Mouse (Mus musculus) forebrain, embryonic 15.5 days (tissue): Measurements from ENCODE around the gene Pip5kl1. TPM values are rescaled to one million over a fixed set of nuclear protein-coding genes. Genes with fewer than 3 reads are reported as not detected.
A peak's percentile ranks its signal among the peaks of the same experiment; 100 is the strongest.

Source experiments
- ATAC-seq: fragments of 200-750 bp; cut with Nextera tagmentation; replicated peaks from 2 replicates; pipeline ENCODE4 v1.8.0; 2017; ENCODE audit warnings: mild to moderate bottlenecking, moderate TSS enrichment, moderate library complexity
- H3K27ac ChIP-seq: fragments of 300-500 bp; sonication (generic); replicated peaks from 2 replicates; pipeline ENCODE4 v1.5.1; 2015; ENCODE audit warnings: mild to moderate bottlenecking, inconsistent platforms
- H3K27me3 ChIP-seq: fragments of 300-500 bp; sonication (generic); 2 replicates; pipeline ENCODE4 v1.6.1; 2015; ENCODE audit warnings: inconsistent platforms
- H3K36me3 ChIP-seq: fragments of 300-500 bp; sonication (generic); 2 replicates; pipeline ENCODE4 v1.6.1; 2015; ENCODE audit warnings: mild to moderate bottlenecking, inconsistent platforms
- H3K4me1 ChIP-seq: fragments of 300-500 bp; sonication (generic); 2 replicates; pipeline ENCODE4 v1.6.1; 2015; ENCODE audit warnings: inconsistent platforms
- H3K4me2 ChIP-seq: fragments of 300-500 bp; sonication (generic); replicated peaks from 2 replicates; pipeline ENCODE4 v1.6.1; 2015; ENCODE audit warnings: mild to moderate bottlenecking, inconsistent platforms
- H3K4me3 ChIP-seq: fragments of 300-500 bp; sonication (generic); 2 replicates; pipeline ENCODE4 v1.5.1; 2015; ENCODE audit warnings: mild to moderate bottlenecking, inconsistent platforms
- H3K9ac ChIP-seq: fragments of 300-500 bp; sonication (generic); replicated peaks from 2 replicates; pipeline ENCODE4 v1.6.1; 2015; ENCODE audit warnings: mild to moderate bottlenecking, inconsistent platforms
- H3K9me3 ChIP-seq: fragments of 300-500 bp; sonication (generic); 2 replicates; pipeline ENCODE4 v1.6.1; 2016; ENCODE audit warnings: inconsistent platforms
- WGBS: fragments of 180-500 bp; shearing (Covaris S2); methylation state at CpG from one replicate; pipeline ENCODE4 v1.1.7; 2015; ENCODE audit warnings: mixed read lengths; 5-methylcytosine and 5-hydroxymethylcytosine counted together
- polyA plus RNA-seq: library from polyadenylated mRNA; unstranded; fragments of >200 nt; fragmentation: Nextera tagmentation; extraction: Ambion mirVana; gene quantifications from 2 replicates; pipeline ENCODE4 v1.2.1, GENCODE M21; 2015

Pip5kl1 gene
- polyA plus RNA-seq, 1 experiment from 2014 or later, result 4.2 TPM

DNA sequence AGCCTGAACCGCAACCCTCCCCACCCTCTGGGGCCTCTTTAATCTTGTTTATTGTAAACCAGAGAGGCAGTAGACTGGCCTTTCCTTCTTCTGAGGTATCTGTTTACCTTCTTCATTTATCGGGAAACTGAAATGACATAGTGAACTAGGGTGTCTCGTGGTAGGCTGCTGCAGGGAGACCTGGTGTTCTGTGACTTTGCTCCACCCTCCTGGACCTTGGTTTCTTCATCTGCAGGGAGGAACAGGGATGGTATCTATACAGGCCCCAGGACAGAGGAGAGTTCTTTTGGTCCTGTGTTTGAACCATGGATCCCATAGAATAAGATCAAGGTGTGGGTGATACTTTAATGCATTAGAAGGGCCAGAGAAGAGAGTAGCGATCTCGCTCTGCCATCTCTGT is 23.4 kb upstream of the Pip5kl1 start:
- H3K4me1 ChIP-seq, result no peaks in the 10 kb centered on the region
- no peak overlapping the region for H3K9ac ChIP-seq
- no peaks in the 10 kb centered on the region for H3K27me3 ChIP-seq
- no peaks in the 10 kb centered on the region for H3K9me3 ChIP-seq
- no peak overlapping the region for H3K27ac ChIP-seq
- no peaks in the 10 kb centered on the region for H3K36me3 ChIP-seq
- WGBS, result 94% methylated on average over 5 of the region's 5 CpGs
- H3K4me2 ChIP-seq, result no peak overlapping the region
- H3K4me3 ChIP-seq, result no peak overlapping the region
- no peak for ATAC-seq

DNA sequence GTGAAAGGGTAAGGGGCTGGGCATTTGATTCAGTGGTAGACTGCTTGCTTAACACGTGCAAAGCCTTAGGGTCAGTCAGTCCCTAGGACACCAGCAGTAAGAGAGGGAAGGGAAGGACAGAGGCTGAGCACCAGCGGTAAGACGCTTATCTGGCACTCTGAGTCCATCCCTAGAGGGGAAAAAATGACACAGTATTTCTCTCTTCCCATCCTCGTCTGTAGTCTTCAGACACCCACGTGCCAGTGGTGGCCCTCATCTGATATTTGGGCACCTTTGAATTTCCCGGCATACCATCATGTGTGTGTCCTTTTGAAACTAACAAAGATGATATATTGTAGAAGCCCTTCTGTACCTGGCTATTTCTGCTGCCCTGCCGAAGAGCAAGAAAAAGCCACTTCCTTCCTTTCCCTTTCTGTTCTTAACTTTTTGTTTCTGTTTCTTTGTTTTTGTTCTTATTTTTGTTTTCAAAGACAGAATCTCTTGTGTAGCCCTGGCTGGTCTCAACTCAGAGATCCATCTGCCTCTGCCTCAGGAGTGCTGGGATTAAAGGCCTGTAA is 20.9 kb upstream of the Pip5kl1 start:
- Histone ChIP-seq H3K4me1 (no peaks in the 10 kb centered on the region), H3K4me3 (no peak overlapping the region), H3K4me2 (no peak overlapping the region), H3K27me3 (no peaks in the 10 kb centered on the region), H3K27ac (no peak overlapping the region), H3K9ac (no peak overlapping the region), H3K9me3 (no peaks in the 10 kb centered on the region), H3K36me3 (no peaks in the 10 kb centered on the region)
- 87% methylated on average over 7 of the region's 7 CpGs for WGBS
- no peak for ATAC-seq

DNA sequence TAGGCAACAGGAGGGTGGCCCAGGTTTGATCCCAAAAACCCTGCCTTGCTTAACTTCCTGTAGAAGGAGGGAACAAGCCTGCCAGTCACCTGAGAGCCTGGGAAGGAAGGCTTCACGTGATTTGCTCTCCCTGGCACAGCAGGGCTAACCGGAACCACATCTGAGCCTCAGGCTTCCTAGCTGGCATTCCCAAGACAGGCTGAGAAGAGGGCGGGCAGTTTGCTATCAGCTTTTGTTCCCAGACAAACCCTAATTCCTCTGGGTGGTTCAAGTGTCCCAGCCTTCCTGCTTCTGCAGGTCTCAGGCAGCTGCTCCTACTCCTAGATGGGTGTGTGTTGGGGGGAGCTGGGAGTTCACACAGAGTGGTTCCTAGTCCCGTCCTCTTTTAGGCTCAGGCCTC is 19.1 kb upstream of the Pip5kl1 start:
- Histone ChIP-seq H3K4me3 (no peak overlapping the region), H3K4me2 (no peak overlapping the region), H3K36me3 (no peaks in the 10 kb centered on the region), H3K9ac (no peak overlapping the region), H3K4me1 (peaks cover 15% of the 10 kb centered on the region), H3K27ac (no peak overlapping the region), H3K9me3 (no peaks in the 10 kb centered on the region), H3K27me3 (no peaks in the 10 kb centered on the region)
- 44% methylated on average over 4 of the region's 4 CpGs for WGBS
- no peak for ATAC-seq

DNA sequence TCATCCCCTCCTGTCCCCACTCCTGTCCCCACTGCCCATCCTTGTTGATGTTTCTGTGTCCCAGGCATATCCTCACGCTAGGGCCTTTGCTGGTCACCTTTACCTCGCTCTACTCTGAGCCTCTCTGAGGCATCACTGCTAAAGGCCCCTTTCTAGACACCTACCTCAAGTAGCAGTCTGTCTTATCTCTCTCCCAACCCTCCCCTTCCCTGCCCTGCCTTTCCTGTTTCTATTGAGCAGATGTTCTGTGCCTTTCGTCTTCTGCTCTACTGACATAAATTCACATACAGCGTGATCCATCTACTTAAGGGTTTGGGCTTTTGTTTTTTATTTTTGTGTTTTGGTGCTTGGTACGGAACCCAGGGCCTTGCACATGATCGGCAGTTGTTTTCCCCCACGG is 18.6 kb upstream of the Pip5kl1 start:
- ATAC-seq, result no peak
- no peaks in the 10 kb centered on the region for H3K9me3 ChIP-seq
- no peak overlapping the region for H3K9ac ChIP-seq
- H3K27ac ChIP-seq, result no peak overlapping the region
- H3K36me3 ChIP-seq, result no peaks in the 10 kb centered on the region
- H3K27me3 ChIP-seq, result no peaks in the 10 kb centered on the region
- no peak overlapping the region for H3K4me3 ChIP-seq
- no peak overlapping the region for H3K4me2 ChIP-seq
- H3K4me1 ChIP-seq, result peaks cover 15% of the 10 kb centered on the region
- WGBS, result 85% methylated on average over 7 of the region's 7 CpGs

DNA sequence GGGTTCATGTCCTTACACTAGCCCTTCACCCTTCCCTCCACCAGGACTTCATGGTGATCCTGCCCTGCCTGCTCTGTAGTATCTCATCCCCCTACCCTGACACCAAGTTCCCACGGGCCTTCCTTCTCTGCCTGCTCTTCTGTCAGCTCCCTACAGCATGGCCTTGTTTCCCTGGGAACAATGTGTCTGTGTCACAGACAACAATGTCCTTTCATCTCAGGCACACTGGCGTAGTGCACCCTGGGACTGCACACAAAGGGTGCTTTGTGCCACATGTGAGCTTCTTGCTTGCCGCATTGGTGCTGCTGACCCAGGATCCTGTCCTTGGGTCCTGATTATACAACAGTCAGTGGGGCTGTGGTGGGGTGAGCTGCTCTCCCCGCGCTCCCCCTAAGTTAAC is 15.0 kb upstream of the Pip5kl1 start:
- H3K9ac ChIP-seq, result no peak overlapping the region; the same call in 1 of the 2 replicates
- H3K9me3 ChIP-seq, result no peaks in the 10 kb centered on the region
- H3K4me3 ChIP-seq, result no peak overlapping the region
- 0 out of 2 replicates have a peak, but pooled peaks cover 13% of the 10 kb centered on the region for H3K36me3 ChIP-seq
- ATAC-seq, result peak; percentile 70
- WGBS, result 6% methylated on average over 5 of the region's 5 CpGs
- H3K4me2 ChIP-seq, result no peak overlapping the region
- H3K27me3 ChIP-seq, result no peaks in the 10 kb centered on the region
- peak overlapping the region; percentile 61 for H3K27ac ChIP-seq
- H3K4me1 ChIP-seq, result peaks cover 15% of the 10 kb centered on the region

DNA sequence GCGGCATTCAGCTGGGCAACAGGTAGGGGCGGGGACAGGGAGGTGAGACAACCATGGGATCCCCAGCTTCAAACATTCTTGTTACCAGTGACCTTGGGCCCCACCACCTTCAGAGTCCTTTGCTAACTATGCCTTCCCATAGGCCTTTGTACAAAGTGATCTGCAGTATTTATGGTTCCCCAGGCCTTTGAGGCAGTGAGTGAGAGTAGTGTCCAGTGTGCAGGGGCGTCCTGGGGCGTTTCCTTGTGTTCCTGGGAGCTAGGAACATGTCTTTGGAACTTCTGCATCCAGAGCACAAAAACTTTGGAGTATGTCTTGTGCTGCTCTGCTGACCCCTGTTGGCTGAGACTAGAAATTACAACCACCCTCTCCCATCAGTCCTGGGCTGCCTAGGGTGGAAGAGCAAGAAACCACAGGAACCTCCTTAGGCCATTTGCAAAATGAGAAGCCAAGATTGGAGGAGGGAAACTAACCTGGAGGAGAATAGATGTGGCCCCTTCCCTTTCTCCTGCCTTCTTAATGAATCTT is 8.0 kb upstream of the Pip5kl1 start:
- peaks cover 24% of the 10 kb centered on the region; the same call in 1 of the 2 replicates for H3K36me3 ChIP-seq
- WGBS, result 41% methylated on average over 4 of the region's 4 CpGs
- no peak for ATAC-seq

DNA sequence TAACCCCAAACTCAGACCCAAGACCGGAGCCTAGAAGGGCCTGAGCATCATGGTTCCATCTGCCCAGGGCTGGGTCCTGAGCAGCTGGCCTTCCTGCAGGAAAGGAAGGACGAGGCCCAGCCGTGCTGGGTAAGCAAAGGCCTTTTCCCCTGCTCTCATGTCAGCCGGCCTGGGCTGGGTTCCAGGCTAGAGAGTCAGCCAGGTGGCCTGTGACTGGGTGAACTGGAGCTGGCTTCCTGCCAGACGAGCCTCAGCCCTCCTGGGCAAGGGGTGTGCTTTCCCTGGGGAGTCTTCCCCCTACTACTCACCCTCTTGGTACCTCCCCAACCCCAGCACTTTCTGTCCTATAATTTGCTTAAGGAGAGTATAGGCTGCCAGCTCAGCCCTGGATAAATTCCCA is 6.4 kb upstream of the Pip5kl1 start:
- H3K4me1 ChIP-seq, result peaks cover 18% of the 10 kb centered on the region
- H3K27ac ChIP-seq, result no peak overlapping the region
- no peak for ATAC-seq
- H3K9ac ChIP-seq, result no peak overlapping the region
- no peaks in the 10 kb centered on the region for H3K27me3 ChIP-seq
- no peak overlapping the region for H3K4me3 ChIP-seq
- no peaks in the 10 kb centered on the region for H3K9me3 ChIP-seq
- H3K36me3 ChIP-seq, result peaks cover 28% of the 10 kb centered on the region; the same call in 1 of the 2 replicates
- no peak overlapping the region for H3K4me2 ChIP-seq
- 74% methylated on average over 5 of the region's 5 CpGs for WGBS

More for the DNA sequence above, 8.0 kb upstream of the Pip5kl1 start:
- no peaks in the 10 kb centered on the region for H3K9me3 ChIP-seq
- H3K4me2 ChIP-seq, result no peak overlapping the region
- H3K27me3 ChIP-seq, result no peaks in the 10 kb centered on the region
- no peak overlapping the region for H3K9ac ChIP-seq
- no peak overlapping the region for H3K4me3 ChIP-seq
- H3K27ac ChIP-seq, result no peak overlapping the region
- peaks cover 8% of the 10 kb centered on the region for H3K4me1 ChIP-seq

DNA sequence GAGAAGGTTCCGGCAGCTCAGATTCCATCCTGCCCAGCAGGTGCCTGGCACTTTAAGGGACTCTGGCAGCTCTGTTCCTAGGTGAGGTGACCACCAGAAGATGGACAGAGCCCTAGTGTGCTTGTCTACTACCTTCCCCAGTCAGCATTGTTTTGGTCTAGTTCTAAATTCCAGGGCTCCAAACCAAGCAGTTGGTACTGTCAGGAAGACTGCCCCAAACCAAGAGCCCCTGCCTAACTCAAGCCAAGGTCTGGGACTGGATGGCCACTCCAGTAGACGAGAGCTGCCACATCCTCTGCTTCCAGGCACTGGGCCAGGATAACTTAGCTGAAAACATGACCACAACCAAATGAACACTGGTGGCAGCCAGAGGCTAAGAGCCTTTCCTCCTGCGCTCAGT is 5.7 kb upstream of the Pip5kl1 start:
- Histone ChIP-seq H3K4me3 (no peak overlapping the region), H3K9me3 (no peaks in the 10 kb centered on the region), H3K4me2 (no peak overlapping the region), H3K4me1 (peaks cover 18% of the 10 kb centered on the region), H3K27me3 (no peaks in the 10 kb centered on the region), H3K9ac (no peak overlapping the region), H3K27ac (no peak overlapping the region), H3K36me3 (peaks cover 24% of the 10 kb centered on the region; the same call in 1 of the 2 replicates)
- no peak for ATAC-seq
- 85% methylated on average over 3 of the region's 3 CpGs for WGBS

DNA sequence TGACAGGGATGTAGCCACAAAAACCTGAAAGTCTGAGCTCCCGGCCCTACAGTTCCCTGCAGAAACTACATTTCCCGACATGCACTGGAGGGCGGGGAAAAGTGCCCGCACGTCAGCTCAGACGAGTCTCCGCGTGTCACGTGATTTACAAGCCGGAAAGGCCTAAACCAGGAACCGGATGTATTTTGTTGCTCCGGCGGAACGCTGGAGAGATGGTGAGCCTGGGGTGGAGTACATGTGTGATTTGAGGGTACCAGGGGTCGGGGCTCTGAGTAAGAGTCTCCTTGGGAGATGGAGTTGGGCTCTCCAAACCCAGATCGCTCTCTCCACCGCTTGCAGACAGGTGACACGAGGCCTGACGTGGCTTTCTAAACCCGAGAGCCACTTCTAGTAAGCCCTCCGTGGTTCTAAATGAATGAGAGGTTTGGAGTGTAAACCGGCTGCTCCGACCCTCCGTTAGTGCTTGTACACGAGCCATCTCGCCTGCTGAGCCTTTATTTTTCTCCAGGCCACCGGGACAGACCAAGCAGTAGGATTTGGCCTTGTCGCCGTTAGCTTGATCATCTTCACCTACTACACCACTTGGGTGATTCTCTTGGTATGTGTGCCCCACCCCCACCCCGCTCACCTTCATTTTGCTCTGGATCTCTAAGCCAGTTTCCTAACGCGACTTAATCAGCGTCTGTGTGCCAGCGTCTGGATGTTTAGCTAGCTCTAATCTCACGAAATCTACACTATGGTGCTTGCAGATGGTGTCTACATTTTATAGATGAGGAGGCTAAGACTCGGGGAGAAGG is 3.7 kb upstream of the Pip5kl1 start, which contains the start of gene Dpm2:
TSS of gene Dpm2 (plus strand) at position 161 of the 797 bp plus-strand sequence.
- WGBS, result 1% methylated on average over 36 of the region's 36 CpGs
- peak; percentile 79 for ATAC-seq
- Histone ChIP-seq H3K9me3 (no peaks in the 10 kb centered on the region), H3K27ac (peak within 1 kb of the TSS; percentile 62), H3K4me3 (peak within 1 kb of the TSS; percentile 76), H3K4me2 (peak within 1 kb of the TSS; percentile 90), H3K36me3 (peaks cover 17% of the 10 kb centered on the region; the same call in 1 of the 2 replicates), H3K4me1 (peaks cover 26% of the 10 kb centered on the region), H3K27me3 (no peaks in the 10 kb centered on the region), H3K9ac (peak within 1 kb of the TSS; percentile 80)

DNA sequence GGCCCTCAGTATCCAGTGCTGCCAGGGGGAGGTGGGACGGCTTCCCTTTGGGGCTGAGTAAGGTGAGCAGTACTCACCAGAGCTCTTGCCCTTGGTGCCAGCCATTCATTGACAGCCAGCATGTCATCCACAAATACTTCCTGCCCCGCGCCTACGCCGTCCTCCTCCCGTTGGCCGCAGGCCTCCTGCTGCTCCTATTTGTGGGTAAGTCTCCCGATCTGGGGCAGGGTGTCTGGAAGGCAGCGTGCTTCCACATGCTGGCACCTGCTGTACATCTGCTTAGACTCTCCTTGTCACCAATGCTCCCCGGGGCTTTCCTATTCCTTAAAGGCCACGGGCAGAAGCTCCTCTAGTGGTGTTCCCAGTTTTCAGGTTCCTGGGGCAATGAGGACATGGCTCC is 2.4 kb upstream of the Pip5kl1 start:
- no peak for ATAC-seq
- Histone ChIP-seq H3K4me2 (no peak overlapping the region), H3K4me1 (peaks cover 30% of the 10 kb centered on the region), H3K27ac (no peak overlapping the region), H3K36me3 (peaks cover 13% of the 10 kb centered on the region; the same call in 1 of the 2 replicates), H3K27me3 (no peaks in the 10 kb centered on the region), H3K9me3 (no peaks in the 10 kb centered on the region), H3K9ac (no peak overlapping the region), H3K4me3 (no peak overlapping the region)
- WGBS, result 93% methylated on average over 11 of the region's 11 CpGs

DNA sequence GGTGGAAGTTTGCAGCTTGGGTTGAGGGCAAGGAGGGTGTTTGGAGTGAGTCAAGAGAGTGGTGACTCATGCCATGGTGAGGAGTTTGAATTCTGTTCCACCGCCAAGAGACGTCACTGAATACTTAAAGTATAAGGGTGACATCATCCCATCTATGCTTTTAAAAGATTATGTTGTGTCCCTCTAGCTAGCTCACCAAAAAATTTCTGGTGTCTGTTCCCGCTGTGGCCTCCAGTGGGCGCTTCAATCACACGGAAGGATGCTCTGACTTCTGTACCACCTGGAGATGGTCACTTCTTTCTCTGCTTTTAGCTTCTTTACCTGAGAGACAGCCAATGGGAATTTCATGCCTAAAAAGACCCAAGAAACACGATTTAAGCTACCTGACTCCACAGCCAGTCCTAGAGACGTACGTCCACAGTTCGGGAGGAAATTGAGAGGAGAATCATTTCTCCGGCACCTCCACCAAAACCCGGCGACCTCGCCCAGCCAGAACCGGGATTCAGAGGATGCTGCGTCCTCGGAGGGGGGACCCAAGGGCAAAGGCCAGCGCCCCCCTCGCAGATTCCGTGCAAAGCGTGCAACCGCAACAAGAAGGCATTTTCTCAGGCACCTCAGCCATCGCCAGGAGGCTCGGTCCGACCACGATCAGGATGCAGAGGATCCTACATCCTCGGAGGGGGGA is 446 bp downstream of the Pip5kl1 start:
- Histone ChIP-seq H3K4me1 (peaks cover 30% of the 10 kb centered on the region), H3K4me3 (peak overlapping the region; percentile 62), H3K9ac (peak overlapping the region; percentile 70), H3K27ac (no peak overlapping the region), H3K9me3 (no peaks in the 10 kb centered on the region), H3K27me3 (no peaks in the 10 kb centered on the region), H3K4me2 (peak overlapping the region; percentile 97), H3K36me3 (peaks cover 8% of the 10 kb centered on the region; the same call in 1 of the 2 replicates)
- ATAC-seq, result no peak
- under 1% methylated on average over 26 of the region's 26 CpGs for WGBS
